Mouse (Mus musculus) MEL (cell line): ENCODE results near the gene Adamtsl4. TPM values are rescaled to one million over a fixed set of nuclear protein-coding genes. Genes with fewer than 3 reads are reported as not detected.
A peak's percentile ranks its signal among the peaks of the same experiment; 100 is the strongest.

Experiments used
- DNase-seq: peaks from one replicate; pipeline ENCODE4 v3.0.0; 2011; ENCODE audit warnings: low read depth, low spot score
- H3K27ac ChIP-seq: 2 replicates; pipeline ENCODE4 v1.5.1; 2012; ENCODE audit warnings: low read depth, mild to moderate bottlenecking, control low read depth, low read length, moderate library complexity; ENCODE audit not compliant: control insufficient read depth
- H3K27me3 ChIP-seq, 2 experiments: fragments of 150-350 bp in 1 of 2; sonication (generic) in 1 of 2; 2 replicates each; pipeline ENCODE4 v1.6.1; 2012; ENCODE audit warnings: low read length in 2 of 2, mild to moderate bottlenecking in 2 of 2, improper control_type of control experiment in 1 of 2, moderate library complexity in 1 of 2; ENCODE audit not compliant: insufficient read depth in 2 of 2, control insufficient read depth in 1 of 2
- H3K36me3 ChIP-seq, 2 experiments: 2 replicates each; pipeline ENCODE4 v1.6.1; 2012 to 2014; ENCODE audit warnings: low read length in 2 of 2, improper control_type of control experiment in 1 of 2, inconsistent platforms in 1 of 2, mild to moderate bottlenecking in 1 of 2; ENCODE audit not compliant: insufficient read depth in 2 of 2, control insufficient read depth in 1 of 2
- H3K4me1 ChIP-seq, 2 experiments: fragments of 150-350 bp in 1 of 2; sonication (generic) in 1 of 2; 2 replicates each; pipeline ENCODE4 v1.6.1; 2012; ENCODE audit warnings: low read length in 2 of 2, improper control_type of control experiment in 1 of 2, mild to moderate bottlenecking in 1 of 2; ENCODE audit not compliant: insufficient read depth in 2 of 2, control insufficient read depth in 1 of 2
- H3K4me3 ChIP-seq, 2 experiments: fragments of 150-350 bp in 1 of 2; sonication (generic) in 1 of 2; 2 replicates each; pipeline ENCODE4 v1.5.1; 2012; ENCODE audit warnings: low read depth in 2 of 2, low read length in 2 of 2, mild to moderate bottlenecking in 2 of 2, moderate library complexity in 2 of 2, control low read depth in 1 of 2, improper control_type of control experiment in 1 of 2; ENCODE audit not compliant: control insufficient read depth in 1 of 2, insufficient read depth in 1 of 2
- H3K79me2 ChIP-seq: 2 replicates; pipeline ENCODE4 v1.6.1; 2012; ENCODE audit warnings: mild to moderate bottlenecking, low read length, moderate library complexity; ENCODE audit not compliant: control insufficient read depth, poor library complexity, insufficient read depth
- H3K9ac ChIP-seq: 2 replicates; pipeline ENCODE4 v1.6.1; 2012; ENCODE audit warnings: low read depth, mild to moderate bottlenecking, control low read depth, low read length, moderate library complexity; ENCODE audit not compliant: control insufficient read depth, poor library complexity, severe bottlenecking
- H3K9me3 ChIP-seq: fragments of 150-350 bp; sonication (generic); replicated peaks from 2 replicates; pipeline ENCODE4 v1.6.1; 2012; ENCODE audit warnings: mild to moderate bottlenecking, low read length, improper control_type of control experiment, moderate library complexity; ENCODE audit not compliant: insufficient read depth
- CHD1 ChIP-seq: IDR thresholded peaks from 2 replicates; pipeline ENCODE4 v1.6.1; 2012; ENCODE audit warnings: low read depth, mild to moderate bottlenecking, inconsistent platforms, low read length, improper control_type of control experiment
- CHD2 ChIP-seq: IDR thresholded peaks from 2 replicates; pipeline ENCODE4 v1.6.1; 2011; ENCODE audit warnings: low read length, improper control_type of control experiment
- ELF1 ChIP-seq: IDR thresholded peaks from 2 replicates; pipeline ENCODE4 v1.6.1; 2014; ENCODE audit warnings: low read depth, mild to moderate bottlenecking, inconsistent platforms, low read length, improper control_type of control experiment, moderate library complexity
- EP300 ChIP-seq, 2 experiments: IDR thresholded peaks; 2 replicates each; pipeline ENCODE4 v1.6.1; 2011; ENCODE audit warnings: improper control_type of control experiment in 2 of 2, low read length in 2 of 2, low read depth in 1 of 2, mild to moderate bottlenecking in 1 of 2
- ETS1 ChIP-seq: IDR thresholded peaks from 2 replicates; pipeline ENCODE4 v1.6.1; 2012; ENCODE audit warnings: low read depth, mild to moderate bottlenecking, inconsistent platforms, low read length, improper control_type of control experiment, moderate library complexity
- GATA1 ChIP-seq: IDR thresholded peaks from 2 replicates; pipeline ENCODE4 v1.6.1; 2011; ENCODE audit warnings: low read depth, low read length, improper control_type of control experiment
- HCFC1 ChIP-seq: IDR thresholded peaks from 2 replicates; pipeline ENCODE4 v1.6.1; 2012; ENCODE audit warnings: low read depth, mild to moderate bottlenecking, inconsistent platforms, low read length, improper control_type of control experiment, moderate library complexity
- JUND ChIP-seq: IDR thresholded peaks from 2 replicates; pipeline ENCODE4 v1.6.1; 2011; ENCODE audit warnings: low read depth, mild to moderate bottlenecking, improper control_type of control experiment, low read length
- KAT2A ChIP-seq: conservative IDR thresholded peaks from 2 replicates; pipeline ENCODE4 v1.6.1; 2012; ENCODE audit warnings: low read depth, low read length, improper control_type of control experiment, inconsistent platforms
- MXI1 ChIP-seq: IDR thresholded peaks from 2 replicates; pipeline ENCODE4 v1.6.1; 2011; ENCODE audit warnings: mild to moderate bottlenecking, low read depth, low read length, improper control_type of control experiment
- NRF1 ChIP-seq: IDR thresholded peaks from 2 replicates; pipeline ENCODE4 v1.6.1; 2014; ENCODE audit warnings: low read depth, mild to moderate bottlenecking, inconsistent platforms, low read length, improper control_type of control experiment, moderate library complexity; ENCODE audit not compliant: poor library complexity, insufficient read depth, severe bottlenecking
- POLR2A ChIP-seq, 2 experiments: IDR thresholded peaks; 2 replicates each; pipeline ENCODE4 v1.6.1; 2011 to 2012; ENCODE audit warnings: low read length in 2 of 2, mild to moderate bottlenecking in 2 of 2, control low read depth in 1 of 2, improper control_type of control experiment in 1 of 2, low read depth in 1 of 2, moderate library complexity in 1 of 2; ENCODE audit not compliant: control insufficient read depth in 1 of 2, insufficient read depth in 1 of 2, poor library complexity in 1 of 2
- TBP ChIP-seq: IDR thresholded peaks from 2 replicates; pipeline ENCODE4 v1.8.0; 2011; ENCODE audit warnings: low read depth, low read length, improper control_type of control experiment
- TCF12 ChIP-seq: IDR thresholded peaks from 2 replicates; pipeline ENCODE4 v1.6.1; 2014; ENCODE audit warnings: low read depth, mild to moderate bottlenecking, inconsistent platforms, low read length, improper control_type of control experiment, moderate library complexity
- UBTF ChIP-seq: IDR thresholded peaks from 2 replicates; pipeline ENCODE4 v1.6.1; 2012; ENCODE audit warnings: low read depth, mild to moderate bottlenecking, inconsistent platforms, low read length, improper control_type of control experiment, moderate library complexity, borderline replicate concordance; ENCODE audit not compliant: insufficient read depth
- USF1 ChIP-seq: IDR thresholded peaks from 2 replicates; pipeline ENCODE4 v1.6.1; 2014; ENCODE audit warnings: low read depth, mild to moderate bottlenecking, inconsistent platforms, low read length, improper control_type of control experiment, moderate library complexity
- USF2 ChIP-seq, 2 experiments: IDR thresholded peaks; 2 replicates each; pipeline ENCODE4 v1.6.1; 2011 to 2012; ENCODE audit warnings: improper control_type of control experiment in 2 of 2, low read length in 2 of 2, borderline replicate concordance in 1 of 2, inconsistent platforms in 1 of 2, low read depth in 1 of 2, mild to moderate bottlenecking in 1 of 2; ENCODE audit not compliant: insufficient read depth in 1 of 2
- ZMIZ1 ChIP-seq: IDR thresholded peaks from 2 replicates; pipeline ENCODE4 v1.6.1; 2012; ENCODE audit warnings: low read depth, mild to moderate bottlenecking, inconsistent platforms, low read length, improper control_type of control experiment, moderate library complexity
- polyA plus RNA-seq, 2 experiments: library from polyadenylated mRNA; stranded (reverse) in 1 of 2; unstranded in 1 of 2; fragments of >175 nt in 1 of 2; fragments of >200 nt in 1 of 2; gene quantifications; 2 replicates each; pipeline versions ENCODE4 v1.2.1 to v1.2.4; 2012; ENCODE audit warnings: low replicate concordance in 2 of 2, low read depth in 1 of 2; ENCODE audit not compliant: insufficient read length in 2 of 2, insufficient read depth in 1 of 2, missing spikeins in 1 of 2
- total RNA-seq: library from RNA; depleted of rRNA; stranded (reverse); fragments of 300-350 nt; gene quantifications from 2 replicates; pipeline ENCODE4 v1.2.3, GENCODE M21; 2012; rRNA removed

Adamtsl4 gene
- total RNA-seq (0.03 and 0.27 TPM in 2 replicates), polyA plus RNA-seq (under 1 TPM in 1 of 2 experiments, not detected in 1; 0.88 TPM)

DNA sequence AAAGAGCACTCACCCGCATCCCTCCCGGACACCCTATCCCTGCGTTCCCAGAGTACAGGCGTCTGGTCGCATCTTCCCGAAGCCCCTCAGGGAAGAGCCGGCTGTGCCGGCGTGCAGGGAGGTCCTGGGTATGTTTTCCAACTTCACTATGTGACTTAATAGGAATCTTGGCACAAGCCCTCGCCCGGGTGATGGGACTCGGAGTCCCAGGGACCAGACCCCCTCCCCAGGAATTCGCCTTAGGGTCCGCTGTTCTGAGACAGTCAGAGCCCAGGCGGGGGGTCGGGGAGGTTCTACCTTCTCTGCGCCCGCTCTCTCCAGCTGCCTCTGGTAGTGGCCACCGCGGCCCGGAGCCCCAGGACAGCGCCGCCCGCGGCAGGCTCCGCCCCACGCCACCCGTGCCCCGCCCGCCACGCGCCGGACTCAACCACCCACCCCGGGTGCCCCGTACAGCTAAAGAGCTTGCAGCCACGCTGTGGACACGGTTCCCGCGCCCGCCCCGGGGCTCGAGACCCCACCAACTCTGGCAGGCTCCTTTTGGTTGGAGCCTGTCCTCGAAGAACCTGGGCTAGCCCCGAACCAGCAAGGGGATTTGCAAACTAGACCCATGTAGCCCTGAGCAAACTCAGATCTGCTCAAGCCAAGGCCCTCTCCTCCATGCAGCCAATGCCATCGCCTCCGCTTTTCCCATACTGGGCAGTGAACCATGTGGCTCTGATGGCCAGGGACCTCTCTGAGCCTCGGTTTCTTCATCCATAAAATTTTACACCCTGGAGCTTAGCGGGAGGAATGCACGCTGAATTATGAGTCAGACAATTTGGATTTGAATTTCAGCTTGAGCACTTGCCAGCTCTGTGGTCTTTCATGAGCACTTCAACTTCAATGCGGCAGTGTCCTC is at the start of gene Adamtsl4:
TSS of gene Adamtsl4 (minus strand) at position 394 of the 898 bp plus-strand sequence.
- no peak within 1 kb of the TSS for H3K27ac ChIP-seq
- DNase-seq, result peak; percentile 48
- peak within 1 kb of the TSS; percentile 44 for H3K9ac ChIP-seq
- no peaks in the 10 kb centered on the region for H3K4me1 ChIP-seq
- no peak for TF ChIP-seq ELF1
- no peak for TF ChIP-seq GATA1
- no peak for TF ChIP-seq TCF12
- TF ChIP-seq TBP, result no peak
- no peak for TF ChIP-seq CHD2
- TF ChIP-seq USF2 (IDR thresholded peaks at IDR 0.05; ENCODE audit: borderline replicate concordance in 1 of 2, insufficient read depth in 1 of 2, low read depth in 1 of 2, low read length in 2 of 2), result no peak
- no peak for TF ChIP-seq KAT2A
- no peak for TF ChIP-seq UBTF
- TF ChIP-seq NRF1, result no peak
- no peak for TF ChIP-seq POLR2A (IDR thresholded peaks at IDR 0.05; ENCODE audit: control insufficient read depth in 1 of 2, insufficient read depth in 1 of 2, low read depth in 1 of 2, low read length in 2 of 2, poor library complexity in 1 of 2)
- TF ChIP-seq CHD1, result no peak
- no peak for TF ChIP-seq JUND
- no peak for TF ChIP-seq ZMIZ1
- no peak for TF ChIP-seq MXI1
- TF ChIP-seq USF1, result no peak
- TF ChIP-seq EP300 (IDR thresholded peaks at IDR 0.05; ENCODE audit: low read depth in 1 of 2, low read length in 2 of 2), result no peak
- TF ChIP-seq HCFC1, result no peak
- no peak for TF ChIP-seq ETS1
- TF ChIP-seq, all 39 proteins: peak for 0
- no peaks in the 10 kb centered on the region for H3K36me3 ChIP-seq
- H3K9me3 ChIP-seq, result no peaks in the 10 kb centered on the region
- no peaks in the 10 kb centered on the region for H3K79me2 ChIP-seq
- peak within 1 kb of the TSS; percentile 24 to 52; a peak in 2 of 4 replicates for H3K4me3 ChIP-seq
- H3K27me3 ChIP-seq, result no peaks in the 10 kb centered on the region
